Mouse (Mus musculus): ENCODE results near the gene Msrb3. TPM values are rescaled to one million over a fixed set of nuclear protein-coding genes. Genes with fewer than 3 reads are reported as not detected.

The Msrb3 gene
- polyA plus RNA-seq, 1 experiment from 2014 or later: 2.3 TPM

DNA sequence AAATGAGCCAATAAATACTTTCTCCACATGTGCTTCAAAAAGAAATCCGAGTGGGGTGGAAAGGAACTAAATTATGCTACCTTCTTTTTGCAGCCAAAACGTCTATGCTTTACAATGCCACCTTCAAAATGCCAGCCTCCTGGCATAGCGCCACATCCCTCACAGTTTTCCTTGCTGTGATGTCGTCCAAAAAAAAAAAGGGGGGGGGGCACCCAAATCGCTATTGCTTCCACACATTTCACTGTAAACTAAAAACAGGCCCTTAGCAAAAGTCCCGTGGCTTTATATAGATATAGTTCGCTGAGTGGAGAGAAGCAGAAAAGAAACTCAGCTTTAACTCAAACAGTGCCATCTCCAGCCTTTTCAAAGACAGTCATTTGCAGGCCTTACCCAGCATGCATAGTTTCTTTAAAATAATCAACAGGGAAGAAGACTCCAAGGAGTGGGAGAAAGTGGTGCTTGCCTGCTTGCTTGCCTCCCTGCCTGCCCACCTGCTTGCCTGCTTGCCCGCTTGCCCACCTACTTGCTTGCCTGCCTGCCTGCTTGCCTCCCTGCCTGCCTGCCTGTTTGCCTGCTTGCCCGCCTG, 47.6 kb downstream of the Msrb3 start:
- no peak overlapping the region for H3K4me2 ChIP-seq
- no peaks in the 10 kb centered on the region; the same call in 1 of the 2 replicates for H3K27me3 ChIP-seq
- no peak overlapping the region for H3K27ac ChIP-seq
- H3K9ac ChIP-seq: no peak overlapping the region
- no peak overlapping the region for H3K4me3 ChIP-seq
- H3K36me3 ChIP-seq: no peaks in the 10 kb centered on the region
- H3K4me1 ChIP-seq (replicated peaks): peaks cover 11% of the 10 kb centered on the region
- WGBS: 77% methylated on average over 9 of the region's 9 CpGs
- H3K9me3 ChIP-seq: no peaks in the 10 kb centered on the region
- no peak for ATAC-seq (ENCODE audit: low FRiP score)

DNA sequence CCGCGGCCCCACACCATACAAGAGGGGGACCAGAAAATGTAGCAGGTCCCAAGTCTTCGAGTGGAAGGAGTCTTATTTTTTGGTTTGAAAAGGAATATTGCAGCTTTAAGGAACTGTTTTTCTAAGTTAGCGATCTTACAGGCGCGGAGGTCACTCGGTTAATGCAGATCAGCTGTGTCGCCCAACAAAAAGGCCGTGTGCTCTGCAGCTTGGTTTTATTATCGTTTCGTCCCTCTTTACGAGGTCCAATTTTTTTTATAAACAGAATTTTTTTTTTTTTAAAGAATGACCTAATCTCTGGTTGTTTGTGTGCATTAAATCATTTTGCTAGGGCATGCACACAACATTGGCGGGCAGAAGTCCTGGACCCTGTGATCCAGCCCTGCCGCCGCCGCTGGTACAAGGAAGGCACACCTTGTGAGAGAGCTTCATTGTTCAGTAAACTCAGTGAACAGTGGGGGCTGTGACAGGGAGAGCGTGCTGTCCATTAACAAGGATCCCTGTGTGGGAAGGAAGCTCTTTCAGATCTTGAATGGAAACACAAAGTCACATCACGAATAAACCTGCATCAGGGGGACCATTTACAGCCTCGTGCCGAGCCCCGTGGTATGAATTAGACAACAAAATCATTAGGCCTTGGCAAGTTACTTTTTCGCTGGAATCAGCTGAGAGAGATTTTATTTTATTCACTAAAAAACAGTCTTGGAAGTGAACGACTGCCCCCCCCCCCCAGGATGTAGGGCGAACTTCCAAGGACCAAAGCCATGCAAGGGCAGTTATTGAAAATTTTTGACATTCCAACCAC, 48.3 kb downstream of the Msrb3 start:
- Histone ChIP-seq H3K9ac (no peak overlapping the region), H3K9me3 (no peaks in the 10 kb centered on the region), H3K4me2 (0 out of 2 replicates have a peak overlapping the region, but pooled peaks have one; percentile 14), H3K4me3 (no peak overlapping the region), H3K36me3 (no peaks in the 10 kb centered on the region), H3K4me1 (replicated peaks) (peaks cover 11% of the 10 kb centered on the region), H3K27ac (no peak overlapping the region), H3K27me3 (no peaks in the 10 kb centered on the region; the same call in 1 of the 2 replicates)
- ATAC-seq (ENCODE audit: low FRiP score): no peak
- WGBS: 67% methylated on average over 24 of the region's 24 CpGs

DNA sequence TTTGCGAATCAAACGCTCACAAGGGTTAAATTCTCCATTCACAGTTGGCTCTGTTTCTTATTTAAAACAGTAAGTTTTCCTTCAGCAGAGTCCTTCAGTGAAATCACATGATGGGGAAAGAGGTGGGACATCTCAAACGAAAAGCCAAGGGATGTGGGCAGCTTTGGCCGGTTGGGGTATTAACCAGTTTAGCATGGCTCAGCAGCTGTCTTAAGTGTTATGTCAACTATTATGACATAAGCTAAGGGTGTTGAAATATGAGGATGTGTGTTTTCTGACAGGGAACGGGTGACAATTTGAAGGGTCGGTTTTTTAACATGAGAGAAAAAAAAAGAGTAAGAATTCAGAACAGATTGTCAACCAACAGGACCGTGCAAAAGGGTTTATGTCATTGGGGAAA, 50.2 kb downstream of the Msrb3 start:
- 84% methylated on average over 7 of the region's 7 CpGs for WGBS
- no peak for ATAC-seq (ENCODE audit: low FRiP score)
- no peaks in the 10 kb centered on the region for H3K36me3 ChIP-seq

DNA sequence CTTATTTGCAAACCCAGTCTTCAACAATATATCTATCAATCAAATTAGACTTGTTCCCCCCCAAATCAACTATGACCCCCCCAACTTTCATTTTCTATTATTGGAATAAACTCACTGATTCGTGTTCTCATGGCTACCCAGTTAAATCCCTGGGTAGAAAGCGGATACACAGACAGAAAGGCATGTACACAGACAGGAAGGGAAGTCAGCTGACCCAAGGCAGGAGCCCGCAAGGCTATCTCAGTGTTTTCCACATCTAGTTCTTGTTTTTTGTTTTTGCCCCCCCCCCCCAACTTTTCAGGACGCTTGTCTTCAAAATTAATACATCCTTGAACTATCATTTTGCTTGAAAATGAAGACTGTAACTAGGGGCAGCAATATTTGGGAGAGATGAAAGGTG, 51.1 kb downstream of the Msrb3 start:
- peaks cover 6% of the 10 kb centered on the region; the same call in 1 of the 2 replicates for H3K4me1 ChIP-seq (replicated peaks)
- no peak overlapping the region for H3K4me2 ChIP-seq
- H3K9me3 ChIP-seq: no peaks in the 10 kb centered on the region
- no peak overlapping the region for H3K27ac ChIP-seq
- no peak overlapping the region for H3K4me3 ChIP-seq
- no peaks in the 10 kb centered on the region for H3K36me3 ChIP-seq
- no peak overlapping the region for H3K9ac ChIP-seq
- WGBS: 87% methylated on average over 4 of the region's 4 CpGs
- no peak for ATAC-seq (ENCODE audit: low FRiP score)
- H3K27me3 ChIP-seq: no peaks in the 10 kb centered on the region

More for the DNA sequence above, 50.2 kb downstream of the Msrb3 start:
- H3K27ac ChIP-seq: no peak overlapping the region
- no peak overlapping the region for H3K4me3 ChIP-seq
- no peaks in the 10 kb centered on the region; the same call in 1 of the 2 replicates for H3K27me3 ChIP-seq
- H3K4me2 ChIP-seq: no peak overlapping the region
- H3K4me1 ChIP-seq (replicated peaks): peaks cover 6% of the 10 kb centered on the region; the same call in 1 of the 2 replicates
- H3K9me3 ChIP-seq: no peaks in the 10 kb centered on the region
- no peak overlapping the region for H3K9ac ChIP-seq

DNA sequence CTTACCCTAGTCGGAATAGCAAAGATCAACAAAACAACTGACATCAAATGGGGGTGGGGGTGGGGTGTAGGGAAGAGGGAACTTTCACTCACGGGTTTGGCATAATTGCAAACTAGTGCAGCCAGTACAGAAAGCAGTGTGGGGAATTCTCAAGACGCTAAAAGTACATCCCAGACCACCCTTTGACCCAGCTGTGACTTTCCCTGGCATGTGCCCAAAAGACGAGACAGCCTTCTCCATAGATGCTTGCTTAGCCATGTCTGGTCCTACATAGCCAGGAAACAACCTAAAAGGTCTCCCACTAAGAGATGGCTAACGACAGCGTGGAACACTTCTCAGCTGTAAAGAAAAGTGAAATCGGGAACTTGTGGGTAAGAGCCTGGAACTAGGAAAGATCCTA, 58.9 kb downstream of the Msrb3 start:
- no peak for ATAC-seq (ENCODE audit: low FRiP score)
- WGBS: 83% methylated on average over 7 of the region's 7 CpGs
- Histone ChIP-seq H3K4me3 (no peak overlapping the region), H3K4me1 (replicated peaks) (no peaks in the 10 kb centered on the region), H3K4me2 (no peak overlapping the region), H3K9me3 (no peaks in the 10 kb centered on the region), H3K36me3 (no peaks in the 10 kb centered on the region), H3K9ac (no peak overlapping the region), H3K27me3 (no peaks in the 10 kb centered on the region), H3K27ac (no peak overlapping the region)

DNA sequence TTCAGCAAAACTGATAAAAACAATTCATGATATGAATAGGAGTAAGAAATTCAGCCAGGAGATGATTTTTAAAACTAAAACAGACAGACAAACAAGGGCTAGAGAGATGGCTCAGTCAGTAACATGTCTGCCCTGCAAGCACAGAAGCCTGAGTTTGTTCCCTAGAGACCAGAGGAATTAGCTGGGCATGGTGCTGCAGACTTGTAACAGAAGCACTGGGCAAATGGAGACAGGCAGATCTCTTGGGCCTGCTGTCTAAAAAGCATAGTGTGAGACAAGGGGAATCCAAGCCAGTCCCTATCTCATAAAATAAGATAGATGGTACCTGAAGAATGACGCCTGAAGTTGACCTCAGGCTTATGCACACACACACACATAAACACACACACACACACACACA, 64.4 kb downstream of the Msrb3 start:
- Histone ChIP-seq H3K36me3 (no peaks in the 10 kb centered on the region), H3K27me3 (no peaks in the 10 kb centered on the region), H3K4me1 (replicated peaks) (no peaks in the 10 kb centered on the region), H3K9me3 (no peaks in the 10 kb centered on the region), H3K9ac (no peak overlapping the region), H3K4me2 (no peak overlapping the region), H3K4me3 (no peak overlapping the region), H3K27ac (no peak overlapping the region)
- ATAC-seq (ENCODE audit: low FRiP score): no peak
- 100% methylated on average over 1 of the region's 1 CpGs for WGBS

DNA sequence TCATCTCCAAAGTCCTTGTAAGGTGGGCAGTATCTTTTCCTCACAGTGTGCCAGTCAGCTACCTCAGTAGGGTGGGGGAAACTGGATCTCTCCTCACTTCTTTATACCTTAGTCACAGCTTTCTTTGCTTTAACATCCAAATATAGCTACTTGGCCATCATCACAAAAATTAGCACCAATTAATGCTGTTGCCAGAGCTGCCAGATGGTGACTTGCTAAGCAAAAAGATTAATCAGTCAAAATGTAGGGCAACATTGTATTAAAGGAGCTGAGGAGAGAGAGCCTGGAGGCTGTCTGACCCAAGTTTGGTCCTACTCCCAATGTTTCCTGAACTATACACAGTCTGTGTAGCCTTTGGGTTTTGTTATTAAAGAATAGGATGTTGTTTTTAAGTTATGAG, 65.1 kb downstream of the Msrb3 start:
- no peak for ATAC-seq (ENCODE audit: low FRiP score)
- no peak overlapping the region for H3K9ac ChIP-seq
- no peak overlapping the region for H3K4me2 ChIP-seq
- no peak overlapping the region for H3K4me3 ChIP-seq
- no peaks in the 10 kb centered on the region for H3K36me3 ChIP-seq
- no peaks in the 10 kb centered on the region for H3K9me3 ChIP-seq
- H3K27me3 ChIP-seq: no peaks in the 10 kb centered on the region
- no peak overlapping the region for H3K27ac ChIP-seq
- no peaks in the 10 kb centered on the region for H3K4me1 ChIP-seq (replicated peaks)

DNA sequence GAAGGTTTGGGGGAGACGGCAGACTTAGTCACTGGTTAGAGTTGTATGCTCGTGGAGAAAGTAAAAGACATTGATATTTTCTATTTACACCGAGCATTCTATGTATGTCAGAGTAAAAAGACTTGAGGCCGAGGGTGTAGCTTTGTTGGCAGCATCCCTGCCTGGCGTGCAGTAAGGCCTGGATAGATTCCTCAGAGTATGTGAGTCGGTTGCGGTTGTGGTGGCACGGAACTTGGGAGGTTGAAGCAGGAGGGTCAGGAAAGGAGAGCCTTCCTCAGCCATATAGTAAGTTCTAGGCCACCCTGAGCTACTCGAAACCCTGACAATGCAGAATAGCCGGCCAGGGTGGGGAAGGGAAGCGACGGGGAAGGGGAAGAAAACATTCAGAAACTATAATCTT, 71.1 kb downstream of the Msrb3 start:
- WGBS: 88% methylated on average over 12 of the region's 12 CpGs

DNA sequence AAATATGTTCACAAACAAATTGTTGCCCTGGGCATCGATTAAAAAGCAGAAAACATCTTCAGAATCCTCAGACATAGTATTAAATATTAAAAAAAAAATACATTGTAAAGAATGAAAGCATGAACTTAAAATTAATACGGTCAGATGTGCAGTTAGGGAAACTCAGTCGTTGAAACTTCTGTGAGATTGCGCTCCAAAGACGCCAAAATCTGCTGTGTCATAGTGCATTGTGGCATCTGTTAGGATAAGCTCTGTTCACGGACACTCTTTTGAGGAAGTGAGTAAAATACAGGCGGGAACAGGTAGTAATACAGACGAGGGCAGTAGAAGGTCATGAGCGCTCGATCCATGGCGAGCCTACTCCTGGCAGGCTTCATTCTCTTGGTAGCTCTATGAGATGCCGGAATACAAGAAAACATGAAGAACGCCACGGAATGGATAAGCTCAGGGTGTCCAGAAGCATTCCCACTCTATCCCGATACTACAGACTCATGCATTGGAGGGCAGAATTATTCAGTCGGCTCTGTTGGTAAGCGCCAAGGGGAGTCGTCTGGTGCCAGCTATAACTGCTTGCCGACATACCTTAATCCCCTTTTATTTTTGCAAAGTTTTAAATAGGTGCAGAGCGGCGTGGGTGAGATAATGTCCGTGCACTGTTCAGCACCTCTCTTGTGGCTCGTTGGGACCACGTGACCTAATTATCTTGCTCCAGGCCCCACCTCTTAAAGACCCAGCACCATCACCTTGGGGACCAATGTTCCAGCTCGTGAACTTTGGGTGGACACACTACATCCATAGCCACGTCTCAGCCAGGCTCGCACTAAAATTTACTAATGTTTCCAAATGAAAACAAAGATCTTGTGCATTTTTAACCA, 71.9 kb downstream of the Msrb3 start:
- H3K27me3 ChIP-seq: no peaks in the 10 kb centered on the region
- H3K4me1 ChIP-seq (replicated peaks): peaks cover 6% of the 10 kb centered on the region
- no peak overlapping the region for H3K4me2 ChIP-seq
- H3K4me3 ChIP-seq: no peak overlapping the region
- ATAC-seq (ENCODE audit: low FRiP score): no peak
- H3K27ac ChIP-seq: no peak overlapping the region
- WGBS: 86% methylated on average over 27 of the region's 27 CpGs
- no peak overlapping the region for H3K9ac ChIP-seq
- no peaks in the 10 kb centered on the region for H3K9me3 ChIP-seq
- H3K36me3 ChIP-seq: no peaks in the 10 kb centered on the region

More for the DNA sequence above, 71.1 kb downstream of the Msrb3 start:
- Histone ChIP-seq H3K27me3 (no peaks in the 10 kb centered on the region), H3K4me2 (no peak overlapping the region), H3K36me3 (no peaks in the 10 kb centered on the region), H3K27ac (no peak overlapping the region), H3K4me1 (replicated peaks) (peaks cover 6% of the 10 kb centered on the region), H3K9ac (no peak overlapping the region), H3K4me3 (no peak overlapping the region), H3K9me3 (no peaks in the 10 kb centered on the region)
- no peak for ATAC-seq (ENCODE audit: low FRiP score)

DNA sequence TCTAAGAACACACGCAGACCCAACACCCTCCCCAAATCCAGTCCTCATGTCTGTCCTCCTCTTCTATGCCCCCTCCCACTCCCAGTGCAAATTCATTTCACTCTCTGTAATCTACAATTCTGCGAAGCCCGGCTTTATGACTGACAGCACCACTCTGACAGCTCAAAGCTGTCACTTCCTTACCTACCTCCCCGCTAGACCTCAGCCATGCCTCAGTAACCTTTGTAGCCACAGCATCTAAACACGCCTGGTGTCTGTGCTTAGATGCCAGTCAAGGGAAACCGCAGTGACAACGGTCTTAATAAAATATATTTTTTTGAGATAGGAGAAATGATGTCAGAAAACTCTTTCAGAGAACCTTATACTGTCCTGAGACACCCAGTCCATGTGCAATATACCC, 72.5 kb downstream of the Msrb3 start:
- no peak overlapping the region for H3K9ac ChIP-seq
- ATAC-seq (ENCODE audit: low FRiP score): no peak
- peaks cover 6% of the 10 kb centered on the region for H3K4me1 ChIP-seq (replicated peaks)
- H3K9me3 ChIP-seq: no peaks in the 10 kb centered on the region
- no peaks in the 10 kb centered on the region for H3K27me3 ChIP-seq
- H3K4me3 ChIP-seq: no peak overlapping the region
- 82% methylated on average over 7 of the region's 7 CpGs for WGBS
- H3K27ac ChIP-seq: no peak overlapping the region
- no peak overlapping the region for H3K4me2 ChIP-seq
- no peaks in the 10 kb centered on the region for H3K36me3 ChIP-seq

DNA sequence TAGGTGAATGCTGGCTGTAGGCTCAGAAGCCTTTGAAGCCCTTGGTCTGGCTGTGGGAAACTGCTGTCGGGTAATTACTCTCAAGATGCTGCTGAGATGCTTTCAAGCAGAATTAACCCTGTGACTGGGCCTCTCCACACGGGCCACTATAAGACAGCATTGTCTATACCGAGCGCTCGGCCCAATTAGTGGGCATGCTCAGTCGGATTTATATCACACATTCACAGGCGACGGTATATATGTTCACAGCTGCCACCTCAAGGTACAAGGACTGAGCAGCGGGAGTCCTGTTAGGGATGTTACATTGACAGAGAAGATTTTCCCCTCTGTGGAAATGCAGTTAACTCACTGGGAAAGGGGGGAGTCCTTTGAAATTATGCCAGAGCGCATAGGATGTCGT, 73.3 kb downstream of the Msrb3 start:
- Histone ChIP-seq H3K9me3 (no peaks in the 10 kb centered on the region), H3K4me1 (replicated peaks) (peaks cover 6% of the 10 kb centered on the region), H3K4me3 (no peak overlapping the region), H3K27me3 (no peaks in the 10 kb centered on the region), H3K36me3 (no peaks in the 10 kb centered on the region), H3K9ac (no peak overlapping the region), H3K27ac (no peak overlapping the region), H3K4me2 (no peak overlapping the region)
- no peak for ATAC-seq (ENCODE audit: low FRiP score)
- 39% methylated on average over 11 of the region's 11 CpGs for whole genome bisulfite sequencing

All from hindbrain, embryonic 13.5 days (tissue).